Mouse (Mus musculus) megakaryocyte, embryonic 14.5 days (primary cell): Measurements from ENCODE around the gene Bmp4.

ENCODE experiments used
- FLI1 ChIP-seq: IDR thresholded peaks from 2 replicates; pipeline ENCODE4 v1.6.1; 2012; ENCODE audit warnings: low read length, inconsistent platforms, mixed read lengths
- GATA1 ChIP-seq: IDR thresholded peaks from 3 replicates; pipeline ENCODE4 v1.6.1; 2012; ENCODE audit warnings: mixed read lengths, low read length, inconsistent platforms, borderline replicate concordance

DNA sequence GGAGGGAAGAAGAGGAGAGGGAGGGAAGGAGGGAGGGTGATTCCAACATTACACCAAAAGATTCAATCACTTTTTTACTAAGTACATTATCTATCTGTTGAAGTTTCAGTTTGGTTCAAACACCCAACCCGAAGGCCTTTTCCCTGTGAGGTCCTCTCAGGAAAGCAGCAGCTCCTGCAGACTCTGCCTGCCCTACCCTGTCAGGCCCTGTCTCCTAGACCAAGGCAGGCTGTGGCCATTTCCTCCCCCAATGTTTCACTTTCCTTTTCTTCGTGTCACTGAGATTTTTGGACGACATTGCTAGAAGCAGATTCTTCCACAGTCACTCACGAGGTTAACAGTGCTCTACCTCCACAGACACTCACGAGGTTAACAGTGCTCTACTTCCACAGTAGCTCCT is 14.7 kb downstream of the Bmp4 start:
- no peak for TF ChIP-seq GATA1
- no peak for TF ChIP-seq FLI1
